Mouse (Mus musculus): ENCODE data around the gene Spata25.

Gene Spata25

GRCm38 (mm10) chr2:164783926-164784581 is 44.3 kb downstream of the Spata25 start:
- no peak for DNase-seq (ENCODE audit: low spot score in 2 of 2)

- no peak for DNase-seq (ENCODE audit: low spot score in 2 of 2)
Measured at GRCm38 (mm10) chr2:164781876-164782275, 46.5 kb downstream of the Spata25 start.

GRCm38 (mm10) chr2:164779481-164780086 is 48.8 kb downstream of the Spata25 start, which contains the start of gene Tnnc2:
TSS of gene Tnnc2 (minus strand) at chr2:164779967.
- no peak for DNase-seq (ENCODE audit: low spot score in 2 of 2)

- no peak for DNase-seq (ENCODE audit: low spot score in 2 of 2)
Measured at GRCm38 (mm10) chr2:164778809-164779208, 49.5 kb downstream of the Spata25 start.

- no peak for DNase-seq (ENCODE audit: low spot score in 2 of 2)
Measured at GRCm38 (mm10) chr2:164778015-164778287, 50.4 kb downstream of the Spata25 start.

- no peak for DNase-seq (ENCODE audit: low spot score in 2 of 2)
Measured at GRCm38 (mm10) chr2:164777246-164778014, 50.9 kb downstream of the Spata25 start.

- DNase-seq (ENCODE audit: low spot score in 2 of 2): no peak
Measured at GRCm38 (mm10) chr2:164776801-164777200, 51.5 kb downstream of the Spata25 start.

Measured in frontal cortex, postnatal 10 days (tissue).